Mouse (Mus musculus): ENCODE measurements around the gene Gm10681.
"Not testable (repeated sequence)": the region's sequence is repeated elsewhere in the genome, so short reads cannot be mapped to it uniquely, and the experiment has no call there.

Gene Gm10681

GRCm38 (mm10) chr3:98507229-98507628 lies 81.4 kb downstream of the Gm10681 start:
- not testable (repeated sequence) for DNase-seq

Measured in right cerebral cortex, adult 18-20 months (tissue).